Mouse (Mus musculus) liver (tissue): Measurements from ENCODE around the gene Krtap15.

ENCODE experiments used
- DNase-seq: peaks from one replicate; pipeline ENCODE4 v3.0.0-alpha.2; 2020; ENCODE audit warnings: mixed read lengths

The Krtap15 gene

DNA sequence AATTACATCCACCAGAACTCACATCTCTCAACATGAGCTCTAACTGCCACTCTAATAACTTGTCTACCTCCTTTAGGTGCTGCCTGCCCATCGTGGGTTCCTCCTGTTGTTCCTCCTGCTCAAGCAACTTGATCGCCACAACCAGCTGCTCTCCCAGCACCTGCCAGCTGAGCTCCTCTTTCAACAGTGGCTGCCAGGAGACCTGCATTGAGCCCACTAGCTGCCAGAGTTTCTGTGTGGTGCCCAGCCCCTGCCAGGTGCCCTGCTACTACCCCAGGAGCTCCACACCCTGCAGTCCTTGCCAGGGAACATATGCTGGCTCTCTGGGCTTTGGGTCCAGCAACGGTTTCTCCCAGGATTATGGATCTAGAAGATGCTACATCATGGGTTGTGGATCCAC, at the start of gene Krtap15:
Gene Krtap15 (plus strand): TSS at position 150 of the 400 bp plus-strand sequence.
- no peak for DNase-seq

DNA sequence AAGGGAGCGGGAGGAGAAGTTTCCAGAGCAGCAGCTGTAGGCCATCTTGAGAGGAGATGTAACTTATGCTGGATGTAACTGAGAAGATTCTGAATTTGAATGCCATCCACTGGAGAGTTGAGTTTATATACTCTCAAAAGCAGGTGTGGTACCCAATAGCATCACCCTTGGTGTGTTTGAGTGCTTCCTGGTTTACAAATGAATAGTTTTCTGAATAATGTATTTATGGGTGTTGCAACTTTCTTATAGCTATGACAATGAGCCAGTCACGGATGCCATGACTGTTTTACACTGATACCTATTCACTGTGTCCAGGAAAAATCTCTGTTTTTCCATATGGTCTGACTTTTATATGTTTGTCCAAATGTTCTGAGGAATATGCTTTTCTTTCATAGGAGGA, 45.9 kb upstream of the Krtap15 start, which contains the start of gene 2310057N15Rik:
Gene 2310057N15Rik (minus strand): TSS at position 101 of the 400 bp plus-strand sequence.
- no peak for DNase-seq

DNA sequence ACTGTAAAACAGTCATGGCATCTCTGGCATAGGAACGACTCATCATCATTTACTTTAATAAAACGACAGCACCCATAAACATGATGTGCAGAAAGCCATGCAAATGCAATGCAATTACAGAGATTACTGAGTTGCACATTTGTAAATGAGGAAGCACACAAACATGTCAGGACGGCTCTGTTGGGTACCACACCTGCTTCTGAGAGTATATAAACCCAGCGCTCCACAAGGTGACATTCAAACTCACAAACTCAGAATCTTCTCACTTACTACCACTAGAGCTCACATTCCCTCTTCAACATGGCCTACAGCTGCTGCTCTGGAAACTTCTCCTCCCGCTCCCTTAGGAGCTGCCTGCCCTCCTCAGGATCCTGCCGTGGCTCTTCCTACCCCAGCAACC, 42.4 kb upstream of the Krtap15 start, which contains the start of gene Gm5965:
Gene Gm5965 (plus strand): TSS at position 301 of the 400 bp plus-strand sequence.
- no peak for DNase-seq

DNA sequence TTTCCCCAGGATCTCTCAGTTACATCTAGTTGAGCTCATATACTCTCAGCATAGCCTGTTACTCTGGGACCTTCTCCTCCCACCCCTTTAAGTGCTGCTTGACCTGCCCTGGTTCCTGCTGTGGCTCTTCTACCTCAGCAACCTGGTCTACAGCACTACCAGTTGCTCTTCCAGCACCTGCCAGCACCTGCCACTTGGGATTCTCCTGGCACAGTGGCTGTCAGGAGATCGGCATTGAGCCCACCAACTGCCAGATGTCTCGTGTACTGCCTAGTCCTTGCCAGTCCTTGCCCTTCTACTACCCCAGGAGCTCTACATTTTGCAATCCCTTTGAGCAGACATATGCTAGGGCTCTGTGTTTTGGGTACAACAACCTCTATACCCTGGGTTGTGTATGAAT, 33.2 kb upstream of the Krtap15 start:
- DNase-seq = no peak

DNA sequence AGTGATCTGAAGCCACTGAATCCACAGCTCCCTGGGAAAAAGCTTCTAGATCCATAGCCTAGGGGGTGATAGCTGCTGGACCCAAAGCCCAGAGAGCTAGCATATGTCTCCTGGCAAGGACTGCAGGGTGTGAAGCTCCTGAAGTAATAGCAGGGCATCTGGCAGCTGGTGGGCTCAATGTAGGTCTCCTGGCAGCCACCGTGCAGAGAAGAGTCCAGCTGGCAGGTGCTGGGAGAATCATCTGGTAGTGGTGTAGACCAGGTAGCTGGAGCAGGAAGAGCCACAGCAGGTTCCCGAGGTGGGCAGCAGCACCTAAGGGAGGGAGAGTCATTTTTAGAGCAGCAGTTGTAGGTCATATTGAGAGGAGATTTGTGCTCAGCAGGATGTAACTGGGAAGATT, 8.2 kb upstream of the Krtap15 start, which contains the start of gene Gm20741:
Gene Gm20741 (minus strand): TSS at position 394 of the 400 bp plus-strand sequence.
- DNase-seq = no peak

DNA sequence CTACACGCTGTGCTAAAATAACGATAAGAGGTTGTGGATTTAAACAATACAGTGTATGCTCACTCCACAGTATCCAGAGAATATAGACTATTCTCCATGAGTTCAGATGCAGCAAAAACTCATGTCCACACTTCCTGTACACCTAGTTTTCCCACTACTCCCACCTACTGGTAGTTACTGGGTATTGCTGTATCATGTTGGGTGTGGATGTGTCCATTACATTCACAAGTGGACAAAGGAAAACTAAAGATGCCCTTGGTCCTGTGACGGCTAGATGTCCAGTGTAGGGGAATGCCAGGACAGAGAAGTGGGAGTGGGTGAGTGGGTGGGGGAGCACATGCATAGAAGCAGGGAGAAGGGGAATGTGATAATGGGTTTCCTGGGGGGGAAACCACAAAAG, 3.7 kb downstream of the Krtap15 start:
- DNase-seq = no peak

DNA sequence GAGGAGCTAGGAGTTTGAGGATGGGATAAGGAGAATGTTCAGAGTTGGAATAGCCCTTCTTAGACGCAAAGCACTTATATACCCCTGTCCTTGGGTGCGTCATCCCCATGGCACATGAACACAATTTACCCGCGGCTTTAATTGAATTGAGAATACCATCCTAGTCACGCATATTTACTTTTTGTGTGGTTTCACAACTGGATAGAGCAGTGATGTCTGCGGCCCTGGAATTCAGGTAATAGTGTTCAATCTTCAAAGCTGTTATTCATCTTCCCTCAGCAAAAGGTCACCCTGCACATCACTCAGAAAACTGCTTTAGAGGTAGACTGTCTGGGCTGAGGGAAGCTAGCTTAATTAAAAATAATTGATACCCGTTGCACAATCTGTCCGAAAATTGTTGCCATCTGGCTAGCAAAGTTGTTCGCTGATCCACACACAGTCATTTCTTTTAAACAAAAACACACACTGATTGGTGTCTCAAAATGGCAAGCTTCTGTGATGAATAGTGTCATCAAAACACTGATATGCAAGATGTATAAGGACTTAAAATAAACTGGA, 6.2 kb downstream of the Krtap15 start, which contains the start of gene Krtap14:
Gene Krtap14 (minus strand): TSS at position 51 of the 558 bp plus-strand sequence.
- DNase-seq = no peak

DNA sequence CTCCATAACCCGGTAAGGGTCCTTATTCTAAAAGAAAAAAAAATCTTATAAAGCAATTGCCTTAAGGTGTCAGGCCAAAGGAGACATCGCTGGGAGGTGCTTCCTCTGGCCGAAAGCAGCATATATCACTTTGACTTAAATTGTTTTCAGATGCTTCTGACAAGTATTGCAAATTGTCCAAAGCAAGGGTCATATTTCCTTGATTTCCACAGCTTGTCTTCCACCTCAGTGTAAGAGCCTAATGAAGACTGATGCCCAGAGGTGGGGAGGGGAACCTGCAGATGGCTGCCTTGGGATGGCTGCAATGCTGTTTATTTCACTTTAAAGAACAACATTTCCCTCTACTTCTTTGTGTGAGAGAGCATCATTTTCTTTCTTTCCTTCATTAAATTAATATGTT, 7.0 kb downstream of the Krtap15 start:
- DNase-seq = no peak

DNA sequence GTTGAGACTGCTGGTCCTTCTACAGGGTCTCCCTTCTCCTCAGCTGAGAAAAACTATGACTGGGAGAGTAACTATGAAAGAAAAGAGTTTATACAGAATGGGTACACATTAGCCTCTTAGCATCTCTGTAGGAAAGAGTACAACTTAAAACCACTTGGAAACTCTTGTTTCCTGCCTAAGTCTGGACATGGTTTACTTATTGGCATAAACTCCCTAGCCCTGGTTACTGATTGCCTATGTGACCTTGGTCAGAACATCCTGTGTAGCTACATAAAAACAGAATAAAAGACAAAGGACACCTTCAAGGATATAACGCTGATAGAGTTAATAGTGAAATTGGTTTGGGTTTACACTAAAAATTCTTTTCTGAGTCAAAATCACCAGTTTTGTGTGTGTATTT, 27.3 kb downstream of the Krtap15 start:
- no peak for DNase-seq

DNA sequence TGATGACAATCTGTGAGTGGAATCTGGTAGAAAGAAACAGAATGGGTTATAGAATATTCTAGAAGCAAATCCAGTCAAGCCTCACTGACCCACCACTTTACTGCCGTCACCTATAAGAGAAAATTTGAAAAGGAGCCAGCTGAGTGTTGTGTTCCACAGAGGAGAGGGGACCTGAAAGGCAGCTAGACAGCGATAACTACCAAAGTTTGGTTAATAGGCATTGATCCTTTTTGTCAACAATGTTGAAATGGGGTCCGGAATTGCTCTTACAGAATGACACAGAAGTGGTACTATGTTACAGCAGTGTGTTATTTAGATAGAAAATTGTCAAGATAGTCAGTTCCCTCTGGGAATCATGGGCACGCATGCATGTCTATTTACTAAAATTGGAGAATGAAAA, 28.5 kb downstream of the Krtap15 start:
- DNase-seq = no peak

DNA sequence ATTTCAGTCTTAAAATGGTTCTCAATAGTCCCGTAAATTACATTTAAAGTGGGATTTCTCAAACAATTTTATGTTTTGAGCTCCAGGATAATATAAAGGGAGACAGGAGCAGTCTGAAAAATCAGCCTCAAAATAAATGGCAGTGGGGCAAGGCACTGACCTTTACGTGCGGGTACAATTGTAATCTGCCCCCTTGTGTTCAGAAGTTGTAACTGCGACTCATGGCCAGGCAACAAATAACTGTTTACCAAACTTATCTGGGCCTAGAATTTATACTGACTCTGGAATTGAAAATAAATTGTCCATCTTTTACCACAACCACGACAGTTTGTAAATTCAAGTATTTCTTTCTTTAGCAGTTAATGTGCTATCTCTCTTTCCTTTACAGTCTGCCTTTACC, 31.4 kb downstream of the Krtap15 start:
- no peak for DNase-seq

DNA sequence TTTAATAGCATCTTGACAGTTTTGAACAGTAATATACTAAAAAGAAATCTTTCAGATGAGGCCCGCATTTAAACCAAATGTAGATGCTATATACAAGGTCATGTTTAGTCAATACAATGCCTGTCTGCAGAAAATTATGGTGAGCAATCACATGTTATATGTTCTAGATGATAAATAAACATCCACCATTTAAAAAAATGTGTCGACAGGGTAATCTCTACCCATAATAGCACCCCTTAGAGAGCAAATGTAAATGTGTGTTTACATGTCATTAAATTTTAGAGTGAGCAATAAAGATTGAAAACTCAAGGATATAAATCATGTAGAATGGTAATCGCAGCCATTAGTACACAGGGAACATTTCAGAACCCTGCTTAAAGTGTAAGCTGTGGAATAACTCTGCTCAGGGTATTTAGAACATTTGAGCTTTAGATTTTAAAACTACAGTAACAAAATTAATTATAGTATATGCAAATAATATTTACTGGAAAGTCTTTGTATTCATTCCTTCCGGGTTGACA, 44.9 kb downstream of the Krtap15 start:
- no peak for DNase-seq

DNA sequence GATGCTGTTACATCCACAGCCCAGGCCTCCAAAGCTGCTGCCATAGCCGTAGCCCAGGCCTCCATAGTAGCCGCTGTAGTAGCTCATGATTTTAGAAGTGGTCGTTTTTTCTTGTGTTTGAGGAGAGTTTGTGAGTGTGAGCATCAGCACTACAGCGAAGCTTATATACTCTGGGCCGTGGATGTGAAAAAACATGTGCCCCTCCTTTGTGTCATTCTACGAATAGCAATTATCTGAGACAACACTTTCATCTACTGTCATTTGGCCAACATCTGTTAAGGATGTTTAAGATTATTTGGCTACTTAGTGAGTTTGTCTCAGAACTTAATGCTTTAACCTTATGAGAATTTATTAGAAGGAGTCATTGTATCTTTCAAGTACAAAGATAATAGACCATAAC, 49.3 kb downstream of the Krtap15 start, which contains the start of gene Krtap19-1:
Gene Krtap19-1 (minus strand): TSS at position 101 of the 400 bp plus-strand sequence.
- DNase-seq = no peak

DNA sequence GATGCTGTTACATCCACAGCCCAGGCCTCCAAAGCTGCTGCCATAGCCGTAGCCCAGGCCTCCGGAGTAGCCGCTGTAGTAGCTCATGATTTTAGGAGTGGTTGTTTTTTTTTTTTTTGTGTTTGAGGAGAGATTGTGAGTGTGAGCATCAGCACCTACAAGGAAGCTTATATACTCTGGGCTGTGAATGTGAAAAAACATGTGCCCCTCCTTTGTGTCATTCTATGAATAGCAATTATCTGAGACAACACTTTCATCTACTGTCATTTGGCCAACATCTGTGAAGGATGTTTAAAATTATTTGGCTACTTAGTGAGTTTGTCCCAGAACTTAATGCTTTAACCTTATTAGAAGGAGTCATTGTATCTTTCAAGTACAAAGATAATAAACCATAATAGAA, 54.2 kb downstream of the Krtap15 start, which contains the start of gene Krtap19-2:
Gene Krtap19-2 (minus strand): TSS at position 101 of the 400 bp plus-strand sequence.
- DNase-seq = no peak

DNA sequence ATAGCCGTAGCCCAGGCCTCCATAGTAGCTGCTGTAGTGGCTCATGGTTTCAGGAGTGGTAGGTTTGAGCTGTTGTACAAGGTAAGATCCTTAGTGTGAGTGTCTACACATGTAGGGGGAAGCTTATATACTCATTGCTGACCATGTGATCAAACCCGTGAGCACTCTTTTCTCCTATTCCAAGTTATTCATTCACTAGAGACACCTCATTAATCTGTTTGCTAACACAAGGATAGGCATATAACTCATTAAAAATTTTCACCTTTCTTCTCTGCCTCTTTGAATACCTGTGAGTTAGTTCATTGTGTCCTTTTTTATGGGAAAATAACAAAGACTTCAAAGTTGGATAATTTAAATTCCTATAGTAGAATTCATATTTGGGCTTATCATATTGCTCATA, 57.9 kb downstream of the Krtap15 start, which contains the start of gene Krtap19-3:
Gene Krtap19-3 (minus strand): TSS at position 101 of the 400 bp plus-strand sequence.
- no peak for DNase-seq
